Mouse (Mus musculus): ENCODE data around the gene Ahdc1. TPM values are rescaled to one million over a fixed set of nuclear protein-coding genes. Genes with fewer than 3 reads are reported as not detected.

Ahdc1 gene
- polyA plus RNA-seq, 1 experiment from 2014 or later = 14.6 TPM

DNA sequence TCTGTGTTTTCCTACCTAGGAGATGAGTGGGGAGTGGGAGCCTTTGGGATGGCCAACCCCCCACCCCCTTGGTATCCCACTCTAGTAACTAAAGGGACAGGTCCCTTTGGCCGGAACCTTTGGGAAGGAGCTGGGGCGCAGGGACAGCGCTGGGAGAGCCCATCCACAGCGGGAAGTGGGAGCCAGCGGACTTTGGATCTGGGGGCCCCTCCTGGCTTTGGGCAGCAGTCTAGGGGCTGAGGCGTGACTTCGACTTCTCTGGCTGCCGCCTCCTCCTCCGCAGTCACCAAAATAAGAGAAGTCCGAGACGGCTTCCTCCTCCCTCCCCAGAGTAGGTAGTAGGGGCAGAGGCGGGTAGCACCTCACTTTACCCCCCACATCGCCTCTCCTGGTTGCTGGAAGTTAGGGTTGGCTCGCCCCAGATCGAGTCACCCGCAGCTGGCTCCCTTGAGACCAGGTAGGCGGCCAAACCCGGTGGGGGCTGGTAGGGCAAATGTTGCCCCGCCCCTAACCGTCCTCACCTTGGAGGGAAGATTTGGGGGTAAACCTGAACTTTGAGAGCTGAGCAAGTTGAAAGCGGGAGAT lies 37.2 kb upstream of the Ahdc1 start, which contains the start of gene Fgr:
Fgr (plus strand) TSS at position 282 of the 585 bp plus-strand sequence.
- H3K9me3 ChIP-seq = no peaks in the 10 kb centered on the region
- H3K27ac ChIP-seq = no peak within 1 kb of the TSS
- no peak for ATAC-seq (ENCODE audit: insufficient number of reproducible peaks, insufficient read depth, low FRiP score, low TSS enrichment)
- 8% methylated on average over 21 of the region's 21 CpGs for WGBS
- peaks cover 19% of the 10 kb centered on the region for H3K4me1 ChIP-seq
- peak within 1 kb of the TSS; percentile 8 for H3K4me3 ChIP-seq
- peaks cover 39% of the 10 kb centered on the region for H3K27me3 ChIP-seq
- H3K36me3 ChIP-seq = no peaks in the 10 kb centered on the region
- peak within 1 kb of the TSS; percentile 31 for H3K4me2 ChIP-seq (replicated peaks)
- no peak within 1 kb of the TSS for H3K9ac ChIP-seq

DNA sequence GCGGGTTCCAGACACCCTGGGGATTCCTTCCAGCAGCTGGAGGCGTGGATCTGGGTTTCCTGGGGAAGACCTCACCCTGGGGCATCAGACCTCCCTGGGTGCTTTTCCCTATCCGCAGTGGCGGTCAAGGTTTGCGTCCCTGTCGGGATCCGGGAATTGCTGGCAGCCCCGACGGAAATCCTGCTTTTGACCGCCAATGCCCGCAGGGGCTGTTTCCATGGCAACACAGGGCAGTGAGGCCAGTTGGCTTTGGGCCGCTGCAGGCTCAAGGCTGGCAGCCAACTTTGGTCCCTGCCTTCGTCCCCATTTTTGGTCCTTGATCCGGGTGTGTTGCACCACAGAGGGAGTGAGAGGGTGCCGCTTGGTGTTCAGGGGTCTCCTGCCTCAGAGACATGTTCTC lies 36.2 kb upstream of the Ahdc1 start:
- no peak overlapping the region for H3K27ac ChIP-seq
- no peaks in the 10 kb centered on the region for H3K9me3 ChIP-seq
- peaks cover 39% of the 10 kb centered on the region for H3K27me3 ChIP-seq
- H3K36me3 ChIP-seq = no peaks in the 10 kb centered on the region
- peak overlapping the region; percentile 8 for H3K4me3 ChIP-seq
- H3K4me1 ChIP-seq = peaks cover 19% of the 10 kb centered on the region
- 2% methylated on average over 15 of the region's 15 CpGs for WGBS
- no peak for ATAC-seq (ENCODE audit: insufficient number of reproducible peaks, insufficient read depth, low FRiP score, low TSS enrichment)
- no peak overlapping the region for H3K9ac ChIP-seq
- H3K4me2 ChIP-seq (replicated peaks) = peak overlapping the region; percentile 31

GRCm38 (mm10) chr4:132975791-132976190 lies 35.3 kb upstream of the Ahdc1 start:
- no peak for ATAC-seq (ENCODE audit: insufficient number of reproducible peaks, insufficient read depth, low FRiP score, low TSS enrichment)
- WGBS = 79% methylated on average over 3 of the region's 3 CpGs
- H3K27me3 ChIP-seq = peaks cover 39% of the 10 kb centered on the region
- no peak overlapping the region for H3K9ac ChIP-seq
- no peak overlapping the region for H3K4me2 ChIP-seq (replicated peaks)
- no peaks in the 10 kb centered on the region for H3K9me3 ChIP-seq
- peaks cover 19% of the 10 kb centered on the region for H3K4me1 ChIP-seq
- H3K36me3 ChIP-seq = no peaks in the 10 kb centered on the region
- no peak overlapping the region for H3K27ac ChIP-seq
- no peak overlapping the region for H3K4me3 ChIP-seq

GRCm38 (mm10) chr4:132976729-132977128 lies 34.3 kb upstream of the Ahdc1 start:
- H3K4me2 ChIP-seq (replicated peaks) = no peak overlapping the region
- no peak overlapping the region for H3K27ac ChIP-seq
- H3K4me1 ChIP-seq = peaks cover 19% of the 10 kb centered on the region
- H3K9me3 ChIP-seq = no peaks in the 10 kb centered on the region
- H3K4me3 ChIP-seq = no peak overlapping the region
- no peak overlapping the region for H3K9ac ChIP-seq
- 78% methylated on average over 6 of the region's 6 CpGs for WGBS
- no peak for ATAC-seq (ENCODE audit: insufficient number of reproducible peaks, insufficient read depth, low FRiP score, low TSS enrichment)
- H3K27me3 ChIP-seq = peaks cover 39% of the 10 kb centered on the region
- H3K36me3 ChIP-seq = no peaks in the 10 kb centered on the region

DNA sequence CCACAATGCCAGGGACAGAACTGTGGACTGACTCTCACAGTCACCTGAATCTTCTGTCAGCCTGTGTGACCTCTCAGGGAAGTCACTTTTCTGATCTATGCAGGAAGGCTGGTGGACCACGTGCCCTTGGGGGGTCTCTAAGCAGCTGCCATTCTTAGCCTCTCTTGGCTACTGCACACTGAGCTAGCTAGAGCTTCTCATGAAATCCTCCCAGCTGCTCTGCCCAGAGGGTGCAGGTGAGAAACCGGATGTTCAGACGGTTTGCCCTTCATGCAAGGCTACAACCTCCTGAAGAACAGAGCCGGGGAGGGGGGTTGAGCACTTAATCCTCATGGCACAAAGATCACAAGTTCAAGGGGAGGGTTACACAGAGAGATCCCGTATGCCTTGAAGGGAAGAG lies 33.5 kb upstream of the Ahdc1 start:
- Histone ChIP-seq H3K4me2 (replicated peaks) (no peak overlapping the region), H3K9ac (no peak overlapping the region), H3K27ac (no peak overlapping the region), H3K4me1 (peaks cover 15% of the 10 kb centered on the region), H3K27me3 (peaks cover 35% of the 10 kb centered on the region), H3K9me3 (no peaks in the 10 kb centered on the region), H3K36me3 (no peaks in the 10 kb centered on the region), H3K4me3 (no peak overlapping the region)
- ATAC-seq (ENCODE audit: insufficient number of reproducible peaks, insufficient read depth, low FRiP score, low TSS enrichment) = no peak
- 48% methylated on average over 5 of the region's 5 CpGs for WGBS

- Histone ChIP-seq H3K27ac (no peak overlapping the region), H3K36me3 (no peaks in the 10 kb centered on the region), H3K9ac (no peak overlapping the region), H3K9me3 (no peaks in the 10 kb centered on the region), H3K4me2 (replicated peaks) (no peak overlapping the region), H3K27me3 (peaks cover 21% of the 10 kb centered on the region), H3K4me1 (peaks cover 20% of the 10 kb centered on the region), H3K4me3 (no peak overlapping the region)
- WGBS = 67% methylated on average over 2 of the region's 2 CpGs
- ATAC-seq (ENCODE audit: insufficient number of reproducible peaks, insufficient read depth, low FRiP score, low TSS enrichment) = no peak
These were observed 31.9 kb upstream of the Ahdc1 start for GRCm38 (mm10) chr4:132979186-132979585.

DNA sequence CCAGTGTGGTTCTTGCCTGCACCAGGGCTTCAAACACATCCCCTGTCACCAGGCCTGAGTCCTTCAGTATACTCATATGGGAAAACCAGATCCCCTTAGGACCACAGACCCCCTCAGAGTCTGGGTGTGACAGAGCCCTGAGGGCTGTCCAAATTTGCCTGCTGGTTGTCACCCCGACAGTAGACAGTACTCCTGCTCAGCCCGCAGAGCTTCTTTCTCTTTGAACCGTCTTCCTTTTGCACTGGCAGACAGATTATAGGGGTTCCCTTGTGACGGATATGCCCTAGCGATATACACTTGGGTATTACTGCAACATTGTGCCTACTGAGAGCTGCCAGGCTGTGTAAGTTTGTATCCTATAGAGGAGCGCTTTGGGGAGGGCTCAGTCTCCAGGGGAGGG lies 29.4 kb upstream of the Ahdc1 start:
- Histone ChIP-seq H3K36me3 (no peaks in the 10 kb centered on the region), H3K27ac (no peak overlapping the region), H3K9ac (no peak overlapping the region; the same call in 1 of the 2 replicates), H3K27me3 (no peaks in the 10 kb centered on the region; the same call in 1 of the 2 replicates), H3K4me3 (no peak overlapping the region), H3K9me3 (no peaks in the 10 kb centered on the region), H3K4me2 (replicated peaks) (no peak overlapping the region), H3K4me1 (peaks cover 10% of the 10 kb centered on the region; the same call in 1 of the 2 replicates)
- 71% methylated on average over 6 of the region's 6 CpGs for WGBS
- ATAC-seq (ENCODE audit: insufficient number of reproducible peaks, insufficient read depth, low FRiP score, low TSS enrichment) = no peak

GRCm38 (mm10) chr4:132982999-132983398 lies 28.1 kb upstream of the Ahdc1 start:
- Histone ChIP-seq H3K27ac (0 out of 2 replicates have a peak overlapping the region, but pooled peaks have one; percentile 12), H3K36me3 (no peaks in the 10 kb centered on the region), H3K9ac (no peak overlapping the region), H3K4me1 (peaks cover 10% of the 10 kb centered on the region; the same call in 1 of the 2 replicates), H3K9me3 (no peaks in the 10 kb centered on the region), H3K27me3 (no peaks in the 10 kb centered on the region), H3K4me2 (replicated peaks) (no peak overlapping the region), H3K4me3 (no peak overlapping the region)
- 78% methylated on average over 6 of the region's 6 CpGs for WGBS
- no peak for ATAC-seq (ENCODE audit: insufficient number of reproducible peaks, insufficient read depth, low FRiP score, low TSS enrichment)

GRCm38 (mm10) chr4:132983664-132984512 lies 27.2 kb upstream of the Ahdc1 start:
- Histone ChIP-seq H3K9ac (peak overlapping the region; percentile 15; the same call in 1 of the 2 replicates), H3K27ac (peak overlapping the region; percentile 81), H3K36me3 (no peaks in the 10 kb centered on the region), H3K9me3 (no peaks in the 10 kb centered on the region), H3K4me1 (peaks cover 10% of the 10 kb centered on the region; the same call in 1 of the 2 replicates), H3K4me2 (replicated peaks) (no peak overlapping the region), H3K4me3 (no peak overlapping the region), H3K27me3 (no peaks in the 10 kb centered on the region)
- ATAC-seq (ENCODE audit: insufficient number of reproducible peaks, insufficient read depth, low FRiP score, low TSS enrichment) = no peak
- 52% methylated on average over 7 of the region's 7 CpGs for WGBS

GRCm38 (mm10) chr4:132988581-132989355 lies 22.3 kb upstream of the Ahdc1 start:
- no peak overlapping the region for H3K27ac ChIP-seq

DNA sequence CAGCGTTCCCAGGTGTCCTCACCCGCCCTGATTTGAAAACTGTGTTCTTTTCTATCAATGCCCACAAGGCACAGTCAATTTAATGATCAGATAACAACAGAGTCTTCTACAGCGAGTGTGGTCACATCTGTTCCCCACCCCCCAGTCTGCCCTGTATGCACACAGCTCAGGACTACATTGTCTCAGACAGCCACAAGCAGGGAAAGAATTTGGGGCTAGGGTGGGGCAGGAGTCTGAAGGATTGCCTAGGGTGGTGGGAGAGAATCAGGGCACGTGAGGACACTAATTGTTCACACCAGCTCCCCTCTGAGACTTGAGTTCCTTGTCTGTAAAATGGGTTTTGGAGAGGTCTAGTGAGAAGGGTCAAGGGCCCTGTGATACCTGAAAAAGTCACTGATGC lies 17.5 kb upstream of the Ahdc1 start:
- Histone ChIP-seq H3K27ac (no peak overlapping the region), H3K36me3 (no peaks in the 10 kb centered on the region), H3K27me3 (no peaks in the 10 kb centered on the region), H3K9me3 (no peaks in the 10 kb centered on the region), H3K4me1 (no peaks in the 10 kb centered on the region), H3K4me3 (no peak overlapping the region), H3K4me2 (replicated peaks) (no peak overlapping the region), H3K9ac (no peak overlapping the region)
- no peak for ATAC-seq (ENCODE audit: insufficient number of reproducible peaks, insufficient read depth, low FRiP score, low TSS enrichment)
- WGBS = 48% methylated on average over 4 of the region's 4 CpGs

More at GRCm38 (mm10) chr4:132988581-132989355, 22.3 kb upstream of the Ahdc1 start:
- no peak for ATAC-seq (ENCODE audit: insufficient number of reproducible peaks, insufficient read depth, low FRiP score, low TSS enrichment)
- H3K36me3 ChIP-seq = no peaks in the 10 kb centered on the region
- no peak overlapping the region for H3K4me2 ChIP-seq (replicated peaks)
- WGBS = 87% methylated on average over 6 of the region's 6 CpGs
- H3K27me3 ChIP-seq = no peaks in the 10 kb centered on the region
- H3K9ac ChIP-seq = no peak overlapping the region
- no peaks in the 10 kb centered on the region for H3K9me3 ChIP-seq
- peaks cover 8% of the 10 kb centered on the region; the same call in 1 of the 2 replicates for H3K4me1 ChIP-seq
- no peak overlapping the region for H3K4me3 ChIP-seq

Measured in embryonic facial prominence, embryonic 12.5 days (tissue).